Mouse (Mus musculus): ENCODE measurements around the gene Chst10.

DNA sequence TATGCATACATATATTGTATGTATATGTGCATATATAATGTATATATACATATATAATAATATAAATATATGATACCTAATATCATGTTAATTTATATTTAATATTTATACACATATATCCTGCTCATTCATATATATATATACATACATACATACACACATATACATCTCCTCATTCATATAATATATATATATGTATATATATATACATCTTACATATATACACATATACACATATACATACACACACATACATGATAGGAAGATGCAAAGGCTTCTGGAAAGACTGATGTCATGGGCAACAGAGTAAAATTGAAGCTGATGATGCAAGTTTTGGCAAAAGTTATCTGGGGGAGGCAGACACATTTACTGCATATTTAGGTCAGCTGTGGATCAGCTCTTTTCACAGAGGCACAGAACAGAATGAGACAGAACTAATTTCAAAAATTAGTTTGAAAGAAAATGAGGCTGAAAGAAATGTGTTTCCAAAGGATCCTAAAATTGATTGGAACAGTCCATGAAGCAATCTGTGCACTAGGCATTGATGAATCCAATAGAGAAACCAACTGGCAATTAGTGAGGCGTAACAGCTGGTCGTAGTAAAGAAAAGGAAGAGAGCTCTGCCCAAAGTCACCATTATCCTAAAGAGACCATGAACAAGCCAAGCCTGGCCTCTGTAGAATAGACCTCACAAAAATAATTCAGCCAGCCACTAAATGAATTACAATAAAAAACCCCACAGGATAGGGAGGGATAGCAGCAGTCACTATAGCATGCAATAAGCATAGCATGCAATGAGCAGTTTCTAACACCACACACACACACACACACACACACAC is 49.3 kb downstream of the Chst10 start:
- TF ChIP-seq POLR2A (IDR thresholded peaks at IDR 0.05; ENCODE audit: insufficient read length, low read depth) (no peak), E2F4 (IDR thresholded peaks at IDR 0.05; ENCODE audit: insufficient read depth) (no peak), MAX (IDR thresholded peaks at IDR 0.05; ENCODE audit: low read depth) (no peak), USF1 (IDR thresholded peaks at IDR 0.05; ENCODE audit: low read depth) (no peak)
